Mouse (Mus musculus) ES-CJ7 (cell line): Measurements from ENCODE around the gene Hdac4.

Experiments used
- DNase-seq: peaks from one replicate; pipeline ENCODE4 v3.0.0; 2011; ENCODE audit warnings: low read depth, low spot score

Hdac4 gene

GRCm38 (mm10) chr1:92030541-92030940 lies 165.0 kb downstream of the Hdac4 start:
- DNase-seq, result no peak

- DNase-seq, result no peak
Observed at GRCm38 (mm10) chr1:92028158-92028557, 167.3 kb downstream of the Hdac4 start.

- no peak for DNase-seq
Observed at GRCm38 (mm10) chr1:92026351-92026750, 169.1 kb downstream of the Hdac4 start.

GRCm38 (mm10) chr1:92023906-92024305 lies 171.6 kb downstream of the Hdac4 start:
- no peak for DNase-seq

- no peak for DNase-seq
Observed at GRCm38 (mm10) chr1:92022009-92022408, 173.5 kb downstream of the Hdac4 start.

- no peak for DNase-seq
Observed at GRCm38 (mm10) chr1:92015938-92016672, 179.4 kb downstream of the Hdac4 start.

- DNase-seq, result no peak
Observed at GRCm38 (mm10) chr1:92015252-92015651, 180.2 kb downstream of the Hdac4 start.

- no peak for DNase-seq
Observed at GRCm38 (mm10) chr1:92014496-92014895, 181.0 kb downstream of the Hdac4 start.

- DNase-seq, result no peak
Observed at GRCm38 (mm10) chr1:92006666-92007065, 188.8 kb downstream of the Hdac4 start.

- no peak for DNase-seq
Observed at GRCm38 (mm10) chr1:92005617-92005940, 189.9 kb downstream of the Hdac4 start.

GRCm38 (mm10) chr1:92004906-92005616 lies 190.4 kb downstream of the Hdac4 start:
- no peak for DNase-seq

- no peak for DNase-seq
Observed at GRCm38 (mm10) chr1:92004122-92004521, 191.4 kb downstream of the Hdac4 start.

- DNase-seq, result no peak
Observed at GRCm38 (mm10) chr1:92000226-92000625, 195.3 kb downstream of the Hdac4 start.

GRCm38 (mm10) chr1:91993658-91994165 lies 201.8 kb downstream of the Hdac4 start:
- peak; percentile 49 for DNase-seq

GRCm38 (mm10) chr1:91992652-91993051 lies 202.8 kb downstream of the Hdac4 start:
- DNase-seq, result no peak

GRCm38 (mm10) chr1:91991597-91991996 lies 203.9 kb downstream of the Hdac4 start:
- DNase-seq, result no peak

- DNase-seq, result no peak
Observed at GRCm38 (mm10) chr1:91990852-91991251, 204.6 kb downstream of the Hdac4 start.

GRCm38 (mm10) chr1:91988866-91989265 lies 206.6 kb downstream of the Hdac4 start:
- DNase-seq, result no peak

- no peak for DNase-seq
Observed at GRCm38 (mm10) chr1:91987431-91987830, 208.1 kb downstream of the Hdac4 start.

GRCm38 (mm10) chr1:91985783-91986182 lies 209.7 kb downstream of the Hdac4 start:
- no peak for DNase-seq

GRCm38 (mm10) chr1:91984507-91984906 lies 211.0 kb downstream of the Hdac4 start:
- no peak for DNase-seq

GRCm38 (mm10) chr1:91981381-91981780 lies 214.1 kb downstream of the Hdac4 start:
- DNase-seq, result no peak

GRCm38 (mm10) chr1:91978443-91978842 lies 217.1 kb downstream of the Hdac4 start:
- DNase-seq, result no peak
